8 mouse cellular contexts compared by ENCODE assay signal in the genomic region with DNA sequence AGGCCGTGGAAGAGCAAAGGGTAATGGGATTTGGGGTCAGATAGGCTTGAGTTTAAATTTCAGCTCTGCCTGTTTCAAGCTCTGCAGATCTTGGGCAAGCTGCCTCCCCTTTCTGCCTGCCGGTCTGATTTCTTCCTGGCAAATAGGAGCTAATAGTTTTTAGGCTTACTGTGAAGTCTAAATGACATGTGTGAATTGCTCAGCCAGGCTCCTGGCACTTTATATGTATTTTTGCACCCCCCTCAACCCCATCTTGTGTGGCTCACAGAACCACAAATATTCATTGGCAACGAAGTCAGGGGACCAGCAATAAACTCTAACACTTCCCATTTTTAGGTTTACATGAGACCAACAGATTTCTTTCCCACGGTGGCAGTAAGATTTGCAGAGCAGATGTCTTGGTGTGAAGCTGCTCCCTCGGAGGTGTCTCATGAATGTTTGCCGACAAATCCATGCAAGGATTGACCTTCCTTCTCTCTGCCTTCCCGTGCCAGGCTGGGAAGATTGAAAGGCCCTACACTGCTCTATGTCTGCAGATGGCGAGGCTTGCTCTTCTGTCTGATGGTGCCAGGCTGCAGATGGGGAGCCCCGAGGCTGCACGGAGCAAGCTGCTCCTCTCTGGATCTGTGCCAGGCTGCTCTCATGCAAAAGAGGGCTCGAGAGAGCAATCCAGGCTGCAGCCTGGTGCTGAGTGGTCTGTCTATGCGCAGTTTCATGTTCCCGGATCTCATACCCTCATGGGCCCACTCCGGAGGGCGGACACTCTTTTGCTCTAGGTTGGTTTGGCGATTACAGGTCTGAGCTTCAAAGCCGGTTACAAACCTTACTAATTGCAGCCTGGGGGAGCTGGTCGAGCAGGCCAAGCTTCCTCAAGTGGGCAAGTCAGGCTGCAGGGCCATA. TPM values are rescaled to one million over a fixed set of nuclear protein-coding genes. Genes with fewer than 3 reads are reported as not detected.
DNase-seq lines count a peak whose midpoint lies in the region; ATAC-seq lines count a peak whose summit lies in the region.

No protein-coding gene starts in this region.

- H3K27me3 ChIP-seq in embryonic facial prominence, embryonic 14.5 days (replicated peaks; ENCODE audit: control insufficient read depth, insufficient read depth, low read length): peaks cover 22% of the 10 kb centered on the region
- H3K27me3 ChIP-seq in hindbrain, embryonic 15.5 days: no peaks in the 10 kb centered on the region
- H3K27me3 ChIP-seq in midbrain, embryonic 11.5 days (ENCODE audit: control insufficient read depth, insufficient read depth, low read length): no peaks in the 10 kb centered on the region; the same call in 1 of the 2 replicates

- DNase-seq in adrenal gland, postnatal 10 days: peak; percentile 36
- DNase-seq in adrenal gland, adult 2 months: no peak
- DNase-seq in NIH3T3 (ENCODE audit: low read depth): peak; percentile 21
- peak; percentile 84 for DNase-seq in embryonic facial prominence, embryonic 14.5 days (ENCODE audit: low spot score)
- peak; percentile 19 to 64 for DNase-seq in left cerebral cortex, adult 9 months (ENCODE audit: low spot score in 2 of 2)
- no peak for DNase-seq in midbrain, embryonic 11.5 days (ENCODE audit: low spot score, missing footprints)
- DNase-seq in telencephalon, adult 2 months (ENCODE audit: low read depth, low spot score): peak; percentile 46

- H3K27ac ChIP-seq in embryonic facial prominence, embryonic 14.5 days (replicated peaks; ENCODE audit: low read depth, low read length): 0 out of 2 replicates have a peak overlapping the region, but pooled peaks have one; percentile 0
- peak overlapping the region; percentile 85 for H3K27ac ChIP-seq in hindbrain, embryonic 15.5 days (replicated peaks)
- H3K27ac ChIP-seq in midbrain, embryonic 11.5 days (ENCODE audit: low read depth, low read length): no peak overlapping the region

- H3K4me2 ChIP-seq in embryonic facial prominence, embryonic 14.5 days (ENCODE audit: low read depth, low read length): peak overlapping the region; percentile 79
- H3K4me2 ChIP-seq in hindbrain, embryonic 15.5 days: peak overlapping the region; percentile 98
- peak overlapping the region; percentile 78 for H3K4me2 ChIP-seq in midbrain, embryonic 11.5 days

- H3K9me3 ChIP-seq in embryonic facial prominence, embryonic 14.5 days (ENCODE audit: control insufficient read depth, low read length): no peaks in the 10 kb centered on the region
- H3K9me3 ChIP-seq in hindbrain, embryonic 15.5 days: no peaks in the 10 kb centered on the region
- no peaks in the 10 kb centered on the region for H3K9me3 ChIP-seq in midbrain, embryonic 11.5 days (ENCODE audit: control insufficient read depth, low read length)

- H3K9ac ChIP-seq in embryonic facial prominence, embryonic 14.5 days (ENCODE audit: low read depth, low read length): peak overlapping the region; percentile 45; the same call in 1 of the 2 replicates
- H3K9ac ChIP-seq in hindbrain, embryonic 15.5 days: peak overlapping the region; percentile 55
- H3K9ac ChIP-seq in midbrain, embryonic 11.5 days (ENCODE audit: low read length): peak overlapping the region; percentile 74

- ATAC-seq in embryonic facial prominence, embryonic 14.5 days (ENCODE audit: low read depth): peak; percentile 77
- peak; percentile 90 for ATAC-seq in hindbrain, embryonic 15.5 days (ENCODE audit: low FRiP score, low read depth)
- ATAC-seq in midbrain, embryonic 11.5 days (ENCODE audit: low FRiP score): peak; percentile 39

- peaks cover 21% of the 10 kb centered on the region for H3K4me1 ChIP-seq in embryonic facial prominence, embryonic 14.5 days (ENCODE audit: control insufficient read depth, insufficient read depth, low read length)
- peaks cover 29% of the 10 kb centered on the region for H3K4me1 ChIP-seq in hindbrain, embryonic 15.5 days (replicated peaks)
- H3K4me1 ChIP-seq in midbrain, embryonic 11.5 days (ENCODE audit: control insufficient read depth, insufficient read depth, low read length): peaks cover 19% of the 10 kb centered on the region

- 18% methylated on average over 18 of the region's 18 CpGs for WGBS in embryonic facial prominence, embryonic 14.5 days
- 12% methylated on average over 18 of the region's 18 CpGs for WGBS in hindbrain, embryonic 15.5 days
- 34% methylated on average over 18 of the region's 18 CpGs for WGBS in midbrain, embryonic 11.5 days

- no peaks in the 10 kb centered on the region for H3K36me3 ChIP-seq in embryonic facial prominence, embryonic 14.5 days (ENCODE audit: control insufficient read depth, insufficient read depth, low read length)
- H3K36me3 ChIP-seq in hindbrain, embryonic 15.5 days: no peaks in the 10 kb centered on the region
- no peaks in the 10 kb centered on the region for H3K36me3 ChIP-seq in midbrain, embryonic 11.5 days (ENCODE audit: control insufficient read depth, insufficient read depth, low read length)

- peak overlapping the region; percentile 40 for H3K4me3 ChIP-seq in embryonic facial prominence, embryonic 14.5 days (ENCODE audit: low read depth, low read length)
- H3K4me3 ChIP-seq in hindbrain, embryonic 15.5 days: peak overlapping the region; percentile 50
- H3K4me3 ChIP-seq in midbrain, embryonic 11.5 days (ENCODE audit: low read depth, low read length): peak overlapping the region; percentile 46

RNA-seq across cellular contexts. Expression of gene Rgs3, which starts 23.0 kb away (rescaled TPM):
- 10 to 100 TPM; 37.0 to 58.7 TPM for total RNA-seq in adrenal gland, postnatal 10 days (2021)
- total RNA-seq in adrenal gland, adult 2 months (2021): 10 to 100 TPM; 28.2 to 39.5 TPM
- polyA plus RNA-seq in adrenal gland, adult 2 months (2012; rRNA removed): 31.5 and 35.7 TPM in 2 replicates
- 37.2 and 38.8 TPM in 2 replicates for polyA plus RNA-seq in embryonic facial prominence, embryonic 14.5 days (2014; fragmentation: Nextera tagmentation; extraction: Ambion mirVana)
- 63.5 and 69.3 TPM in 2 replicates for polyA plus RNA-seq in hindbrain, embryonic 15.5 days (2015; fragmentation: Nextera tagmentation; extraction: Ambion mirVana)
- 22.3 and 23.9 TPM in 2 replicates for polyA plus RNA-seq in midbrain, embryonic 11.5 days (2014; fragmentation: Nextera tagmentation; extraction: Ambion mirVana)

RNA-seq across cellular contexts. Expression of gene 4933430I17Rik, which starts 57.4 kb away (rescaled TPM):
- under 1 TPM; 0.42 to 0.58 TPM for total RNA-seq in adrenal gland, postnatal 10 days (2021)
- under 1 TPM; 0.14 to 0.31 TPM for total RNA-seq in adrenal gland, adult 2 months (2021)
- polyA plus RNA-seq in adrenal gland, adult 2 months (2012; rRNA removed): 0.06 TPM in 1 of 2 replicates, not detected in the other
- polyA plus RNA-seq in embryonic facial prominence, embryonic 14.5 days (2014; fragmentation: Nextera tagmentation; extraction: Ambion mirVana): 0.37 and 0.43 TPM in 2 replicates
- 0.63 and 0.65 TPM in 2 replicates for polyA plus RNA-seq in hindbrain, embryonic 15.5 days (2015; fragmentation: Nextera tagmentation; extraction: Ambion mirVana)
- 1.1 and 1.8 TPM in 2 replicates for polyA plus RNA-seq in midbrain, embryonic 11.5 days (2014; fragmentation: Nextera tagmentation; extraction: Ambion mirVana)

RNA-seq across cellular contexts. Expression of gene Pole3, which starts 57.7 kb away (rescaled TPM):
- total RNA-seq in adrenal gland, postnatal 10 days (2021): 10 to 100 TPM; 40.3 to 46.7 TPM
- 10 to 100 TPM; 48.4 to 50.5 TPM for total RNA-seq in adrenal gland, adult 2 months (2021)
- polyA plus RNA-seq in adrenal gland, adult 2 months (2012; rRNA removed): 11.7 and 13.8 TPM in 2 replicates
- 66.3 and 72.7 TPM in 2 replicates for polyA plus RNA-seq in embryonic facial prominence, embryonic 14.5 days (2014; fragmentation: Nextera tagmentation; extraction: Ambion mirVana)
- 62.8 and 65.3 TPM in 2 replicates for polyA plus RNA-seq in hindbrain, embryonic 15.5 days (2015; fragmentation: Nextera tagmentation; extraction: Ambion mirVana)
- polyA plus RNA-seq in midbrain, embryonic 11.5 days (2014; fragmentation: Nextera tagmentation; extraction: Ambion mirVana): 137 TPM in 2 replicates

Comparison
In these comparisons a context has a peak if more than half of its experiments do, and no peak if none do; other contexts are left out.
1. DNase-seq: peak in adrenal gland, postnatal 10 days (single experiment), NIH3T3 (single experiment), embryonic facial prominence, embryonic 14.5 days (single experiment), left cerebral cortex, adult 9 months (2 of 2) and telencephalon, adult 2 months (single experiment); none in adrenal gland, adult 2 months (single experiment) and midbrain, embryonic 11.5 days (single experiment).
2. ATAC-seq: peak in every context shown above with its lines; median percentile 90 in hindbrain, embryonic 15.5 days; 77 in embryonic facial prominence, embryonic 14.5 days; 39 in midbrain, embryonic 11.5 days.
3. Peak in every context shown above with its lines, with median percentiles within 50 percentile points of each other: H3K4me2 ChIP-seq, H3K4me3 ChIP-seq and H3K9ac ChIP-seq.